Mouse (Mus musculus): Measurements from ENCODE around the gene Pdk4. TPM values are rescaled to one million over a fixed set of nuclear protein-coding genes. Genes with fewer than 3 reads are reported as not detected.

Gene Pdk4
- 216 TPM for polyA plus RNA-seq (2014; fragmentation: Illumina TruSeq; extraction: RNeasy Lipid Tissue Mini Kit (QIAGEN cat#74804); ENCODE audit: low read depth, low replicate concordance)

DNA sequence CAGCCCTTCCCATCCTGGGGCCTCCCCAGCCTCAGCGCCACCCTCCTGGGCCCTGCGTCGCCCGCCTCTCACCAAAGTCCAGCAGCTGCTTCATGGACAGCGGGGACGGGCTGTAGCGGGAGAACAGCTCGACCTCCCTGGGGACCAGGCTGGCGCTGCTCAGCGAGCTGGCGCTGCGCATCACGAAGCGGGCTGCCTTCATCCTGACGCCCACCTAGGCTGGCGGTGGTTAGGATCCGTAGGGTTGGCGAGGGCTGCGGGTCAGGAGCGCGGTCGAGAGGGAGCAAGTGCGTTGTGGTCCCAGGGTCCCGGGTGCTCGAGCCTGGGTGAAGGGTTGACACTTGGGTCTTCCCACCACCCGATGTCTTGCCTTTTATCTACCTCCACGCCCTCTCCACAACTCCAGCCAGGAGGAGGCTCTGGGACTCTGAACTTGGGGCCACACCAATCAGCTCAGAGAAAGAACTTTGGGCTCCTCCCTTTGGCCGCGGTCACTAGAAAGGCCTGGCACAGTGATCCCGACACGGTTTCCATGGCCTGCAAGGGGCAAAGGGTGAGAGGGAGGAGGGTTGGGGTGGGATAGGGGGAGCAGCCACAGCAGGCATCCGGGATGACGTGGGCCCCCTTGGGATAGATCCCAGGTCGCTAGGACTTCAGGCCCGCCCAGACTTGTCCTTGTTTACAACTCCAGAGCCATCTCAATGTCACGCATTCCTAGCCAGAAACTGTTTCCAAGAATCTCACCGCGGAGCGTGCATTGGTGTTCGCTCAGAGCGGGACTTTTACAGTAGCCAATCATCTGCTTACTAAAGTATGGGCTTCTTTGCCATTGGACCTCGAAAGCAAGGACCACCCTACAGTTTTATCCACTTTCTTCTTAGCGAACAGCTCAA lies at the start of gene Pdk4:
Gene Pdk4 (minus strand): TSS at position 349 of the 893 bp plus-strand sequence.

Other genes with a start within 250 kb of the Pdk4 start
- 416 TPM for gene Pon3, start 240.0 kb downstream of the Pdk4 start, polyA plus RNA-seq (2014; fragmentation: Illumina TruSeq; extraction: RNeasy Lipid Tissue Mini Kit (QIAGEN cat#74804); ENCODE audit: low read depth, low replicate concordance)
- 246 TPM for gene Pon2, start 197.9 kb downstream of the Pdk4 start, polyA plus RNA-seq (2014; fragmentation: Illumina TruSeq; extraction: RNeasy Lipid Tissue Mini Kit (QIAGEN cat#74804); ENCODE audit: low read depth, low replicate concordance)
- gene Asb4, start 112.9 kb downstream of the Pdk4 start, polyA plus RNA-seq (2014; fragmentation: Illumina TruSeq; extraction: RNeasy Lipid Tissue Mini Kit (QIAGEN cat#74804); ENCODE audit: low read depth, low replicate concordance): 4.8 TPM
- gene Dync1i1, start 229.3 kb upstream of the Pdk4 start, polyA plus RNA-seq (2014; fragmentation: Illumina TruSeq; extraction: RNeasy Lipid Tissue Mini Kit (QIAGEN cat#74804); ENCODE audit: low read depth, low replicate concordance): 1.6 TPM

Measured in adrenal gland, adult 10 weeks (tissue).